Mouse (Mus musculus) heart, embryonic 11.5 days (tissue): ENCODE data around the gene Vill. TPM values are rescaled to one million over a fixed set of nuclear protein-coding genes. Genes with fewer than 3 reads are reported as not detected.

Experiments
- ATAC-seq: fragments of 200-750 bp; cut with Nextera tagmentation; replicated peaks from 2 replicates; pipeline ENCODE4 v1.8.0; 2017; ENCODE audit warnings: moderate library complexity; ENCODE audit not compliant: insufficient number of reproducible peaks, low FRiP score, low TSS enrichment
- H3K27ac ChIP-seq: fragments of 300-500 bp; sonication (generic); 2 replicates; pipeline ENCODE4 v1.5.1; 2014; ENCODE audit warnings: mild to moderate bottlenecking, low read depth, low read length
- H3K27me3 ChIP-seq: fragments of 300-500 bp; sonication (generic); 2 replicates; pipeline ENCODE4 v1.6.1; 2014; ENCODE audit warnings: mild to moderate bottlenecking, low read length, mixed read lengths; ENCODE audit not compliant: control insufficient read depth, insufficient read depth
- H3K36me3 ChIP-seq: fragments of 300-500 bp; sonication (generic); 2 replicates; pipeline ENCODE4 v1.6.1; 2014; ENCODE audit warnings: mild to moderate bottlenecking, low read length, moderate library complexity, mixed read lengths; ENCODE audit not compliant: control insufficient read depth, insufficient read depth
- H3K4me1 ChIP-seq: fragments of 300-500 bp; sonication (generic); 2 replicates; pipeline ENCODE4 v1.6.1; 2014; ENCODE audit warnings: low read length; ENCODE audit not compliant: control insufficient read depth, insufficient read depth
- H3K4me2 ChIP-seq: fragments of 300-500 bp; sonication (generic); 2 replicates; pipeline ENCODE4 v1.6.1; 2014; ENCODE audit warnings: mild to moderate bottlenecking, moderate library complexity
- H3K4me3 ChIP-seq: fragments of 300-500 bp; sonication (generic); 2 replicates; pipeline ENCODE4 v1.5.1; 2014; ENCODE audit warnings: low read depth, low read length
- H3K9ac ChIP-seq: fragments of 300-500 bp; sonication (generic); 2 replicates; pipeline ENCODE4 v1.6.1; 2014; ENCODE audit warnings: mild to moderate bottlenecking, low read depth, low read length, moderate library complexity
- H3K9me3 ChIP-seq: fragments of 300-500 bp; sonication (generic); replicated peaks from 2 replicates; pipeline ENCODE4 v1.6.1; 2016; ENCODE audit warnings: low read length; ENCODE audit not compliant: control insufficient read depth
- WGBS: fragments of 180-500 bp; shearing (Covaris S2); extraction: QIAGEN DNeasy Blood & Tissue Kit; methylation state at CpG from one replicate; pipeline ENCODE4 v1.1.7; 2014; ENCODE audit not compliant: insufficient replicate concordance; 5-methylcytosine and 5-hydroxymethylcytosine counted together
- polyA plus RNA-seq: library from polyadenylated mRNA; unstranded; fragments of >200 nt; fragmentation: Nextera tagmentation; extraction: Ambion mirVana; gene quantifications from 2 replicates; pipeline ENCODE4 v1.2.1, GENCODE M21; 2014

Gene Vill
- polyA plus RNA-seq, 1 experiment from 2014 or later: 12.3 TPM

DNA sequence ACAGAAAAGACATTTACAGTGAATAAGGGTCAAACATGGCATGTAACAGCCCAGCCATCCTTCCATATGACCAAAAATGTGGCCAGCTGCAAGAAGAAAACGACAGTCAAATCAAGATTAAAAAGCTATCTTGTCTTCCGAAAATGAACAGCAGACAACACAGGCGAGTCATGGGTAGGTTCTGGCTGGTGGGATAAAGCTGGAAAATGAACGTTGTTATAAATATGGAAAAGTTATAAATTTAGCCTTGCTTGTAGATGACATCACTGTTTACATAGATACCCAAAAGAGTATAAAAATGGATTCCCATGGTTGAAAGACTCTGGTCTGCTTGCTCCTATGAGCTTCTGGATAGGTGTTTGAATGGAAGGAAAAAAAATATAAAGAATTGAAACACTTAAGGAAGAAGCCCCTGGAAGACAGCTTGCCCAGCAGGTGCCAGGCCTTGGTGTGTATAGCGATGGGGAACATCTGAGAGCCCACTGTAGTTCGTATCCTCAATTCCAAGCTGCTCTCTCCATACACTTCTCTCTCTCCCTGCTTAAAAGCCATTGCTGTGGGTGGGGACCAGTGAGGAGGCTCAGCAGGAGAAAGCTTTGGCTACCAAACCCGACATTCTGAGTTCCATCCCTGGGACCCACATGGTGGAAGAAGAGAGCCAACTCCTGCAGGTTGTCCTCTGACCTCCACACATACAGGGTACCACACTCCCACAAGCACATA is 35.6 kb upstream of the Vill start:
- no peaks in the 10 kb centered on the region; the same call in 1 of the 2 replicates for H3K36me3 ChIP-seq
- 80% methylated on average over 7 of the region's 7 CpGs for WGBS
- no peaks in the 10 kb centered on the region for H3K27me3 ChIP-seq

DNA sequence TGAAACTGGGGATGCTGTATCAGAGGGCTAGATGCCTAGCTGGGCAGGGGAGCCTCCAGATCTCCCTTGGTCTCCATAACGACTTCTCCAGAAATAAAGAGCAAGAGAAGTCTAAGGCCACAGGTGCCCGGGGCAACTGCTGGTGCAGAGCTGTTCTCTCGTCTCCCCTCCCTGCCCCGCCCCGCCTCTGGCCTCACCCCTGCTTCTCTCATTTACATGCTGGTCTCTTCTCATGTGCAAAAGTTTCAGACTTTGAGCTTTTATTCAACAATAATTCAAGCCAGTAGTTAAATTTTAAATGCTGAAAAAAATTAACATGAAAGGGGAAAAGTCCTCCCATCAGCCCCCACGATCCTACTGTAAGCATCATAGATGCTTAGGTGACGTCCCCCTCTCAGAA is 30.8 kb upstream of the Vill start:
- Histone ChIP-seq H3K4me2 (no peak overlapping the region), H3K36me3 (no peaks in the 10 kb centered on the region), H3K9ac (no peak overlapping the region), H3K4me3 (no peak overlapping the region), H3K27ac (no peak overlapping the region), H3K9me3 (no peaks in the 10 kb centered on the region), H3K4me1 (no peaks in the 10 kb centered on the region), H3K27me3 (no peaks in the 10 kb centered on the region)
- 73% methylated on average over 7 of the region's 7 CpGs for WGBS
- ATAC-seq: no peak

More for the DNA sequence above, 35.6 kb upstream of the Vill start:
- no peak overlapping the region for H3K4me2 ChIP-seq
- no peak overlapping the region for H3K27ac ChIP-seq
- no peak overlapping the region for H3K4me3 ChIP-seq
- no peak for ATAC-seq
- no peaks in the 10 kb centered on the region for H3K4me1 ChIP-seq
- no peaks in the 10 kb centered on the region for H3K9me3 ChIP-seq
- H3K9ac ChIP-seq: no peak overlapping the region

- ATAC-seq: no peak
- H3K27me3 ChIP-seq: no peaks in the 10 kb centered on the region
- H3K4me2 ChIP-seq: no peak overlapping the region
- H3K9ac ChIP-seq: no peak overlapping the region
- no peaks in the 10 kb centered on the region for H3K36me3 ChIP-seq
- no peaks in the 10 kb centered on the region for H3K9me3 ChIP-seq
- 75% methylated on average over 6 of the region's 6 CpGs for whole genome bisulfite sequencing
- no peak overlapping the region for H3K4me3 ChIP-seq
- no peak overlapping the region for H3K27ac ChIP-seq
- H3K4me1 ChIP-seq: no peaks in the 10 kb centered on the region
Observed at GRCm38 (mm10) chr9:119025263-119025662, 27.3 kb upstream of the Vill start.

DNA sequence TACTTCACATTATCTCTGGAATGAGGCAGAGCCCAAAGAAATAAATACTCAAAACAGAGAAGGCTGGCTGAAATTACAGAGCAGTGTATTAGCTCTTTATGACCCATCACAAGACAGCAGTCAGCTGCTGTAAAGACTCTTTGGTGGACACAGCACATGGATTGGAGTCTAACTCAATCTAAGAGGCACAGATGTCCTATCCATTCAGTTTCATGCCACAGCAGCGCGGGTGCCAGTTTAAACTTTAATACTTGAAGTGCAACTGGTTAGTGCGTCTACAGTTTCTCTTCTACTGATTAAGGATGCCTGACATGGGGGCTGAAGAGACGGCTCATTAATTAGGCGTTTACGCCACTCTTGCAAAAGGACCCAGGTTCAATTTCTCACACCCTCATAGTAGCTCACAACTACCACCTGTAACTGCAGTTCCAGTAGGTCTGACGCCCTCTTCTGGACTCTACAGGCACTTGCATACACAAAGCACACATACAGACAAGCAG is 26.7 kb upstream of the Vill start:
- Histone ChIP-seq H3K4me1 (no peaks in the 10 kb centered on the region), H3K36me3 (no peaks in the 10 kb centered on the region), H3K27ac (no peak overlapping the region), H3K9ac (no peak overlapping the region), H3K4me3 (no peak overlapping the region), H3K4me2 (no peak overlapping the region), H3K9me3 (no peaks in the 10 kb centered on the region), H3K27me3 (no peaks in the 10 kb centered on the region)
- WGBS: 91% methylated on average over 7 of the region's 7 CpGs
- ATAC-seq: no peak

DNA sequence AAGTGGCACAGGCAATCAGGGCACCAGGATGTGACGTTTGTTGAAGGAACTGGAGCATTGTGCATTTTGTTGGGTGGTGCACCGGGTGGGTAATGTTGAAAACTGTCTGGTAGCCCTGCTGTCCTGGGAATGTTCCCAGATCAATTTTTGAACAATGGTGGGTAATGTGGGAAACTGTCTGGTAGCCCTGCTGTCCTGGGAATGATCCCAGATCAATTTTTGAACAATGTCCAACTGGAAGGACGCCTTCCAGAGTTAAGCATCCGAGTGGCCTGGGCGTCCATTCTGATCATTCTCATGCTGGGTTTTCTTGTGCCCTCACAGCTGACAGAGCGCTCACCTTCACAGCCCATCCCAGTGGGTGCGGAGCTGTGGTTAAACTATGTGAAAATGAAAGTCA is 25.2 kb upstream of the Vill start:
- H3K9ac ChIP-seq: no peak overlapping the region
- H3K4me3 ChIP-seq: no peak overlapping the region
- 90% methylated on average over 7 of the region's 7 CpGs for WGBS
- H3K9me3 ChIP-seq: no peaks in the 10 kb centered on the region
- no peak for ATAC-seq
- H3K27ac ChIP-seq: no peak overlapping the region
- no peak overlapping the region for H3K4me2 ChIP-seq
- no peaks in the 10 kb centered on the region for H3K27me3 ChIP-seq
- H3K4me1 ChIP-seq: peaks cover 5% of the 10 kb centered on the region; the same call in 1 of the 2 replicates
- no peaks in the 10 kb centered on the region; the same call in 1 of the 2 replicates for H3K36me3 ChIP-seq

GRCm38 (mm10) chr9:119028226-119029195 is 24.1 kb upstream of the Vill start:
- Histone ChIP-seq H3K27me3 (no peaks in the 10 kb centered on the region), H3K4me3 (no peak overlapping the region), H3K27ac (no peak overlapping the region), H3K4me2 (no peak overlapping the region), H3K36me3 (no peaks in the 10 kb centered on the region; the same call in 1 of the 2 replicates), H3K9ac (no peak overlapping the region), H3K4me1 (peaks cover 15% of the 10 kb centered on the region), H3K9me3 (no peaks in the 10 kb centered on the region)
- no peak for ATAC-seq
- 88% methylated on average over 27 of the region's 27 CpGs for WGBS

GRCm38 (mm10) chr9:119029568-119029967 is 23.0 kb upstream of the Vill start:
- Histone ChIP-seq H3K27me3 (no peaks in the 10 kb centered on the region), H3K9me3 (no peaks in the 10 kb centered on the region), H3K27ac (no peak overlapping the region), H3K36me3 (no peaks in the 10 kb centered on the region; the same call in 1 of the 2 replicates), H3K4me2 (no peak overlapping the region), H3K4me1 (peaks cover 15% of the 10 kb centered on the region), H3K9ac (no peak overlapping the region), H3K4me3 (no peak overlapping the region)
- no peak for ATAC-seq
- 49% methylated on average over 7 of the region's 7 CpGs for WGBS

GRCm38 (mm10) chr9:119031038-119031437 is 21.5 kb upstream of the Vill start:
- H3K4me2 ChIP-seq: no peak overlapping the region
- no peak overlapping the region for H3K9ac ChIP-seq
- 77% methylated on average over 4 of the region's 4 CpGs for whole genome bisulfite sequencing
- H3K9me3 ChIP-seq: no peaks in the 10 kb centered on the region
- ATAC-seq: no peak
- H3K36me3 ChIP-seq: no peaks in the 10 kb centered on the region; the same call in 1 of the 2 replicates
- H3K27me3 ChIP-seq: no peaks in the 10 kb centered on the region
- no peak overlapping the region for H3K27ac ChIP-seq
- H3K4me3 ChIP-seq: no peak overlapping the region
- H3K4me1 ChIP-seq: peaks cover 19% of the 10 kb centered on the region
